Mouse (Mus musculus) right cerebral cortex, adult 18-20 months (tissue): ENCODE data around the gene Ndufb11.

ENCODE experiments used
- DNase-seq: peaks from one replicate; pipeline ENCODE4 v3.0.0; 2022; ENCODE audit warnings: mixed read lengths

Gene Ndufb11

GRCm38 (mm10) chrX:20617176-20617902 lies at the start of gene Ndufb11, which contains the start of gene Rbm10:
Gene Ndufb11 (minus strand): TSS chrX:20617619.
Gene Rbm10 (plus strand): TSS chrX:20617503.
- DNase-seq: peak; percentile 85

GRCm38 (mm10) chrX:20663444-20663790 lies 46.0 kb upstream of the Ndufb11 start:
- no peak for DNase-seq

GRCm38 (mm10) chrX:20662716-20663443 lies 45.5 kb upstream of the Ndufb11 start:
- peak; percentile 87 for DNase-seq

- DNase-seq: no peak
Measured at GRCm38 (mm10) chrX:20662317-20662715, 44.9 kb upstream of the Ndufb11 start.

GRCm38 (mm10) chrX:20658891-20659406 lies 41.5 kb upstream of the Ndufb11 start:
- no peak for DNase-seq

GRCm38 (mm10) chrX:20658026-20658652 lies 40.7 kb upstream of the Ndufb11 start, which contains the start of gene Uba1:
Gene Uba1 (plus strand): TSS chrX:20658326.
- DNase-seq: peak; percentile 86

- no peak for DNase-seq
Measured at GRCm38 (mm10) chrX:20657593-20657992, 40.2 kb upstream of the Ndufb11 start.

- DNase-seq: no peak
Measured at GRCm38 (mm10) chrX:20644780-20645179, 27.4 kb upstream of the Ndufb11 start.

GRCm38 (mm10) chrX:20638141-20638540 lies 20.7 kb upstream of the Ndufb11 start:
- no peak for DNase-seq

- DNase-seq: no peak
Measured at GRCm38 (mm10) chrX:20617903-20618399, 532 bp upstream of the Ndufb11 start.

- DNase-seq: no peak
Measured at GRCm38 (mm10) chrX:20616861-20617175, 601 bp downstream of the Ndufb11 start.

- DNase-seq: no peak
Measured at GRCm38 (mm10) chrX:20608500-20608899, 8.9 kb downstream of the Ndufb11 start.

- DNase-seq: no peak
Measured at GRCm38 (mm10) chrX:20587968-20588367, 29.5 kb downstream of the Ndufb11 start.

- DNase-seq: no peak
Measured at GRCm38 (mm10) chrX:20573927-20574326, 43.5 kb downstream of the Ndufb11 start.

- DNase-seq: no peak
Measured at GRCm38 (mm10) chrX:20572683-20573082, 44.7 kb downstream of the Ndufb11 start.

GRCm38 (mm10) chrX:20571024-20571423 lies 46.4 kb downstream of the Ndufb11 start:
- DNase-seq: no peak
